Mouse (Mus musculus): ENCODE data around the gene Prcd.
"Not testable (repeated sequence)": the region's sequence is repeated elsewhere in the genome, so short reads cannot be mapped to it uniquely, and the experiment has no call there.

The Prcd gene

DNA sequence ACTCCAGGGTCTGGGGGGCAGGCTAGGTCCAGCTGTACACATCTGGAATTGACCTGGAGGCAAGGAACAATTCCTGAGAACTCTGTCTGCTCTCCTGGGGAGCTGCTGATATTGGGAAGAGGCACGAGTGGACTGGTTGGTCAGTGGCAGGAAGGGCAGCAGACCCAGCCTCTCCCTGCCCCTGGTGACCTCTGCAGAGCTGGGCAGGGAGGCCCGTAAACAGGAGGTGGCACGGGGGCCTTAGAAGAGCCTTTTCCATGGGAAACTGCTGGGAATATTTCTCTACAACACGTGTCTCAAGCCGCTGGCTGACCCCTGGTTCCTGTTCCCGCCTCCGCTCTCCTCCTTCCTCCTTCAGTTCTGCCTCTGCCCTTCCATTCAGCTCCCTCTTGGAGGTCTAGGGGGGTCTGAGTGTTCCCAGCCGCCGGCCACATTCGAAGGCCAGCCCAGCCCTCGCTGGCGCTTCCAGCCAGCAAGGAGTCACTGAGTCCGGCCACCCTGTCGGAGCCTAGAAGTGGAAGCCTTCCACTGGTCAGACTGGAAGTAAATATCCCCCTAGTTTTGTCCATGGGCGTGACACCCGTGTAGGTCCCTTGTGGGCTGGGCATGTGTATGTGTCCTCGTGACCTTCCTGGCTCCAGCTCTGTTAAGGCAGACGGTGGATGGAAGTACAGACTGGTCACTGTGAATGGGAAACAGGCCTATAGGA lies 5.0 kb upstream of the Prcd start:
- no peak for DNase-seq (ENCODE audit: extremely low read depth, low read depth, low spot score)

- DNase-seq (ENCODE audit: extremely low read depth, low read depth, low spot score), result no peak
These were observed 4.4 kb upstream of the Prcd start for GRCm38 (mm10) chr11:116648976-116649375.

- no peak for DNase-seq (ENCODE audit: extremely low read depth, low read depth, low spot score)
These were observed 3.5 kb upstream of the Prcd start for GRCm38 (mm10) chr11:116649711-116650337.

DNA sequence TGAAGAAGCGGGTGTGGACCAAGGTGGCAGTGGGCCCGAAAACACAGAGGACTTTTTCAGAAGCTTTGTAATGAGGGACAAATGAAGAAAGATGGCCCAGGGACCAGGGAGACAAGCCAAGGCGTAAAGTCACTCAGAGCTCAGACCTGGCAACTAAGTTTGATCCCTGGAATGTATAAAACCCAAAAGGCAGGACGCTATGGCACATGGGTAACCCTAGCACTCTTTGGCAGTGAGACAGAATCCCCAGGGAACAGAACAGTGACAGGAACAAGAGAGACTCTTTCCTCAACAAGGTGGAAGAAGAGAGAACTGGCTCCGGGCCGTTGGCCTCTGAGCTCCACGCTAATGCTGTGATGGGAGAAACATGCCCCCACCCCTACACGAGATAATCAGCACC lies 2.5 kb upstream of the Prcd start:
- DNase-seq (ENCODE audit: extremely low read depth, low read depth, low spot score), result peak; percentile 91

DNA sequence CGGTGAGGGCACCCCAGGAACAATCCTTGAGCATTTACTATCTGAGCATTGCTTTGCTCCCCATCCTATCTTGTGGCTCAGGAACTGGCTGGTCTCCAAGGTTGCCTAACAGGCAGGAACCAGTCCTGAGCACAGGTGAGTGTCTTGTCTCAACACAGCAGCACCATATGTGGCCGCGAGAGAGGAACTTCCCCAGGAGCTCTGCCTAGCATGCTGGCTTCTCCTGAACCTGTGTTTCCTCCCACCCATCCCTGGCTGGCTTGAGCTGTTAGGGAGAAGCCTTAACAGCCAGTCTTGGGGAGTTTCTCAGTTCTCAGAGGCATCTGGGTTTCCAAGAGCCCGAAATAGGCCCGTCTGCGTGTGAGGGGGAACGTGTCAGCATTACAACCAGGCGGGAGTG lies 2.0 kb upstream of the Prcd start:
- DNase-seq (ENCODE audit: extremely low read depth, low read depth, low spot score), result peak; percentile 71

- DNase-seq (ENCODE audit: extremely low read depth, low read depth, low spot score), result no peak
These were observed 820 bp upstream of the Prcd start for GRCm38 (mm10) chr11:116652330-116653098.

GRCm38 (mm10) chr11:116653709-116654221 lies 431 bp downstream of the Prcd start:
- no peak for DNase-seq (ENCODE audit: extremely low read depth, low read depth, low spot score)

- DNase-seq (ENCODE audit: extremely low read depth, low read depth, low spot score), result no peak
These were observed 1.0 kb downstream of the Prcd start, which contains the start of gene Cygb for GRCm38 (mm10) chr11:116654255-116654821. Cygb (minus strand) TSS chr11:116654313.

- DNase-seq (ENCODE audit: extremely low read depth, low read depth, low spot score), result no peak
These were observed 3.2 kb downstream of the Prcd start for GRCm38 (mm10) chr11:116656348-116657191.

DNA sequence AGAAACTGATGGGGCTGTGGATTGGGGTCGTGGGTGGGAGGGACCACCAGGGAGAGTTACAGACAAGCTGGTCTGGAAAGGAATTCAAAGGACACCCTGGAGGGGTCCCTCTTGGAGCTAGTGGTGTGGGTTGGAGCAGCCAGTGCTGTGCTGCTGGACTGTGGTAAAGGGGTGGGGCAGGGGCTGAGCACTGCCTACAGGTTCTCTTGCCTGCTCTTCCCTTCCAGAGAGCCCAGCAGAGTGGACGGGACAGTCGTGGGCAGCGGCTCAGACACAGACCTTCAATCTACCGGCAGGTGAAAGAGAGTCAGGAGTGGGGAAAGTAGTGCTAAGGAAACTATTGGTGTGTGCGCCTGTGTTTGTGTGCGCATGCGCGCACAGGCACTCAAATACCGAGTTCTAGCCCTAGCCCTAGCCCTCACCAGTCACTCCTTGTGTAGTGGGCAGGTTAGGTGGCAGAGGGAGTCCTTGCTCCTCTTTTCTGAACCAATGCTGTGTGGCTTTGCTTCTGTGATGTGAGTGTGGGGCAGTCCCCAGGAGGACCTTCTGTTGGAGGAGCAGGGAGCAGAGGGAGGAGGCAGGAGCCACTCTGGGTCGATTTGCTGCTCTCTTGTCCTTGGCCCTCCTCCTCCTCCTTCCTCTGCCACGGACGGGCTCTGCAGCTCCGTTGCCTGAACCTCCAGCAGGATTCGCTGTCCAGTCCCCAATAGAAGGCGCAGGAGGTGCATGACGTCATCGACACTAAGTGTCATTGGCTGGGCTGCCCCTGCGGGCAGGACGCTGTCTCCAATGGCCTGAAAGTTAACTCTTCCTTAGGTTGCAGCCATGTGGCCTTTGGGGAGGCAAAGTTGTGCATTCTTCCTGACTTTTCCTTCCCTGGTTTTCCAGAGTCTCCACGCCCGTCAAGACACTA lies 4.2 kb downstream of the Prcd start:
- DNase-seq (ENCODE audit: extremely low read depth, low read depth, low spot score), result no peak

DNA sequence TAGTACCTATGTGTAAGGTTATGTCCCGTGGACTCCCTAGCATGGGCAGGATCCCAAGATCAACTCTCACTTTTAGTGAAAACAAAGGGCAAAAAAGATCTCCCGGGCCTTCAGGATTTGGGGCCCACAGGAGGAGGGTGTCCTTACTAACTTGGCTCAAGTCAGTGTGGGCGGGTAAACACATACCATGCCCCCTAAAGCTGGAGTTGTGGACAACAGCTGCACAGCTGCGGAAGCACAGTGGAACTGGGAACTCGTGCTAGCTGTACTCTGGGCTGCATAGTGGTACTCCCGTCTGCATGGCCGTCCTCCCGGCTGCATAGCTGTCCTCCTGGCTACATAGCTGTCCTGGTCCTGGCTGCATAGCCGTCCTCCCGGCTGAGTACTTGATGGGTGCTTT lies 4.9 kb downstream of the Prcd start:
- DNase-seq (ENCODE audit: extremely low read depth, low read depth, low spot score), result no peak

DNA sequence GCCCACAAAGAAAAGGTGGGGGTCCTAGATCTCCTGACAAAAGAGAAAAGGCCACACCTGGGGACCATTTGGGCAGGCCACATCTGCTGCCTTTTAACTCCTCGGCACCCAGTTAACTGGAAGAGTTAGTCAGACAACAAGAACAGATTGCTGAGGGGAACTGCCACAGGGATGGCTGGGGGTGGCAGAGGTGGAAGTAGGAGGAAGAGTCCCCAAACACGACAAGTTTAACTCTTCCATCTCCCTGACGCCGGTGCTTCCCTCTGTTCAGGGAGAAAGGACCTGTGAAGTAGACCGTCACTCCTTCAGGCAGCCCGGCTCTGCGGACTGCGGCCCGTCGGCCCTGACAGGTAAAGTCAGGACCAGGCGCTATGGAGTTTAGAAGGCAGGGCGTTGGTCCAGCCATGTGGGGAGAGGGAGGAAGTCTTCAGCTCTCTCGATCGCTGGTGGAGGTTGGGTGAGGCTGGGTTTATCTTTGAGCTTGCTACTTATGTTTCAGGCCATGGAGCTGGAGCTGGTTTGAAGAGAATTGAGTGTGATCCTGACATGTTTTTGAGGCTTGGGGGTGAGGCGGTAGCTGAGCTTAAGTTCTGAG lies 5.8 kb downstream of the Prcd start:
- no peak for DNase-seq (ENCODE audit: extremely low read depth, low read depth, low spot score)

- no peak for DNase-seq (ENCODE audit: extremely low read depth, low read depth, low spot score)
These were observed 6.8 kb downstream of the Prcd start for GRCm38 (mm10) chr11:116660181-116660580.

- no peak for DNase-seq (ENCODE audit: extremely low read depth, low read depth, low spot score)
These were observed 8.1 kb downstream of the Prcd start for GRCm38 (mm10) chr11:116661291-116661947.

GRCm38 (mm10) chr11:116661948-116662377 lies 8.6 kb downstream of the Prcd start:
- DNase-seq (ENCODE audit: extremely low read depth, low read depth, low spot score), result no peak

DNA sequence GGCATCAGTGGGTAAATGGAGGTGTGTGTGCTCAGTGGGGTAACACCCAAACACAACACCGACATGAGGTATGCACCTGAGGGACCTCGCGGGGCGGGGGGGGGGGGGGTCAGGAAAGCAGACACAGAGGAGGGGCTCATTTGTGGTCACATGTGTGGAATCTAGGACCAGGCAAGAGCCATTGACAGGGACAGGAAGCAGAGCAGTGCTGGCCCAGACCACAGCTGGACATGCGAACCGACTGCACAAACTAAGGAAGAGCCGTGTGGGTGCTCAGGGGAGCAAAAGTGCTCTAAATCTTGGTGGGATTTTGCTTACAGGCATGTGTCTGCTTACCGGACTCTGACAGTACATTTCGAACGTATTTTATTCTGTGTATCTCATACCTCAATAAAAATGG lies 12.0 kb downstream of the Prcd start:
- no peak for DNase-seq (ENCODE audit: extremely low read depth, low read depth, low spot score)

GRCm38 (mm10) chr11:116666566-116666965 lies 13.2 kb downstream of the Prcd start:
- DNase-seq (ENCODE audit: extremely low read depth, low read depth, low spot score), result peak; percentile 69

DNA sequence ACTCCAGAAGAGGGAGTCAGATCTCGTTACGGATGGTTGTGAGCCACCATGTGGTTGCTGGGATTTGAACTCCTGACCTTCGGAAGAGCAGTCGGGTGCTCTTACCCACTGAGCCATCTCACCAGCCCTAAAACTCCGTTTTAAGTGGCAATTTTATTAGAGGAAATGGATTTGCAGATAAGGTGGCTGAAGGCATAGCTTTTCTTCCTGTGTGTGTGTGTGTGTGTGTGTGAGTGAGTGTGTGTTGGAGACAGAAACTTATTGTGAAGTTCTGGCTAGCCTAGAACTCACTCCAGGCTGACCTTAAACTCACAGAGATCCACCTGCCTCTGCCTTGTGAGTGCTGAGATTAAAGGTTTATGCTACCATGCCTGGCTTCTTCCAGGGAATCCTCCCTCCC lies 13.7 kb downstream of the Prcd start:
- not testable (repeated sequence) for DNase-seq (ENCODE audit: extremely low read depth, low read depth, low spot score)

Measured in fat pad, adult 2 months (tissue).